Mouse (Mus musculus): ENCODE results near the gene 4930470P17Rik. TPM values are rescaled to one million over a fixed set of nuclear protein-coding genes. Genes with fewer than 3 reads are reported as not detected.

4930470P17Rik gene
- total and polyA plus RNA-seq, 3 experiments, result not detected

- DNase-seq, result no peak
- Histone ChIP-seq H3K27ac (no peak overlapping the region), H3K4me1 (ENCODE audit: control insufficient read depth, insufficient read depth, low read length) (no peaks in the 10 kb centered on the region), H3K4me3 (no peak overlapping the region), H3K27me3 (ENCODE audit: control insufficient read depth, insufficient read depth, low read length) (no peaks in the 10 kb centered on the region), H3K9ac (ENCODE audit: low read depth, low read length) (no peak overlapping the region), H3K79me2 (replicated peaks; ENCODE audit: control insufficient read depth, insufficient read depth, low read length) (no peaks in the 10 kb centered on the region), H3K36me3 (ENCODE audit: control insufficient read depth, insufficient read depth, low read length) (no peaks in the 10 kb centered on the region)
- intact Hi-C loops (cut with DNase I), result no loop called here
- WGBS, result 87% methylated on average over 9 of the region's 9 CpGs
- TF ChIP-seq POLR2A (IDR thresholded peaks at IDR 0.05; ENCODE audit: insufficient read depth, low read depth, low read length) (no peak), CTCF (IDR thresholded peaks at IDR 0.05) (no peak), EP300 (IDR thresholded peaks at IDR 0.05; ENCODE audit: insufficient read depth, low read depth, low read length) (no peak)
Observed at GRCm38 (mm10) chr2:170539211-170539610, 62.6 kb downstream of the 4930470P17Rik start.

GRCm38 (mm10) chr2:170535841-170536240 lies 66.0 kb downstream of the 4930470P17Rik start:
- Histone ChIP-seq H3K79me2 (replicated peaks; ENCODE audit: control insufficient read depth, insufficient read depth, low read length) (no peaks in the 10 kb centered on the region), H3K9ac (ENCODE audit: low read depth, low read length) (no peak overlapping the region), H3K27me3 (ENCODE audit: control insufficient read depth, insufficient read depth, low read length) (no peaks in the 10 kb centered on the region), H3K4me3 (no peak overlapping the region), H3K4me1 (ENCODE audit: control insufficient read depth, insufficient read depth, low read length) (no peaks in the 10 kb centered on the region), H3K36me3 (ENCODE audit: control insufficient read depth, insufficient read depth, low read length) (no peaks in the 10 kb centered on the region), H3K27ac (no peak overlapping the region)
- TF ChIP-seq POLR2A (IDR thresholded peaks at IDR 0.05; ENCODE audit: insufficient read depth, low read depth, low read length) (no peak), CTCF (IDR thresholded peaks at IDR 0.05) (no peak), EP300 (IDR thresholded peaks at IDR 0.05; ENCODE audit: insufficient read depth, low read depth, low read length) (no peak)
- no peak for DNase-seq
- intact Hi-C loops (cut with DNase I), result no loop called here

- H3K27ac ChIP-seq, result no peak overlapping the region
- no peak overlapping the region for H3K9ac ChIP-seq (ENCODE audit: low read depth, low read length)
- WGBS, result 90% methylated on average over 11 of the region's 11 CpGs
- no peaks in the 10 kb centered on the region for H3K36me3 ChIP-seq (ENCODE audit: control insufficient read depth, insufficient read depth, low read length)
- intact Hi-C loops (cut with DNase I), result no loop called here
- no peak overlapping the region for H3K4me3 ChIP-seq
- no peaks in the 10 kb centered on the region for H3K27me3 ChIP-seq (ENCODE audit: control insufficient read depth, insufficient read depth, low read length)
- no peak for DNase-seq
- no peaks in the 10 kb centered on the region for H3K4me1 ChIP-seq (ENCODE audit: control insufficient read depth, insufficient read depth, low read length)
- TF ChIP-seq CTCF (IDR thresholded peaks at IDR 0.05), result no peak
- no peak for TF ChIP-seq EP300 (IDR thresholded peaks at IDR 0.05; ENCODE audit: insufficient read depth, low read depth, low read length)
- no peak for TF ChIP-seq POLR2A (IDR thresholded peaks at IDR 0.05; ENCODE audit: insufficient read depth, low read depth, low read length)
- H3K79me2 ChIP-seq (replicated peaks; ENCODE audit: control insufficient read depth, insufficient read depth, low read length), result no peaks in the 10 kb centered on the region
Observed at GRCm38 (mm10) chr2:170534803-170535174, 67.0 kb downstream of the 4930470P17Rik start.

GRCm38 (mm10) chr2:170534116-170534802 lies 67.6 kb downstream of the 4930470P17Rik start:
- no peak for DNase-seq
- WGBS, result 28% methylated on average over 12 of the region's 12 CpGs
- H3K27me3 ChIP-seq (ENCODE audit: control insufficient read depth, insufficient read depth, low read length), result no peaks in the 10 kb centered on the region
- H3K4me1 ChIP-seq (ENCODE audit: control insufficient read depth, insufficient read depth, low read length), result no peaks in the 10 kb centered on the region
- no peaks in the 10 kb centered on the region for H3K36me3 ChIP-seq (ENCODE audit: control insufficient read depth, insufficient read depth, low read length)
- no peak for TF ChIP-seq EP300 (IDR thresholded peaks at IDR 0.05; ENCODE audit: insufficient read depth, low read depth, low read length)
- TF ChIP-seq CTCF (IDR thresholded peaks at IDR 0.05), result no peak
- H3K9ac ChIP-seq (ENCODE audit: low read depth, low read length), result no peak overlapping the region
- intact Hi-C loops (cut with DNase I), result no loop called here
- no peak overlapping the region for H3K27ac ChIP-seq
- no peak overlapping the region for H3K4me3 ChIP-seq
- H3K79me2 ChIP-seq (replicated peaks; ENCODE audit: control insufficient read depth, insufficient read depth, low read length), result no peaks in the 10 kb centered on the region

GRCm38 (mm10) chr2:170530256-170530655 lies 71.6 kb downstream of the 4930470P17Rik start:
- no peak for DNase-seq
- 86% methylated on average over 3 of the region's 3 CpGs for WGBS
- Histone ChIP-seq H3K4me3 (no peak overlapping the region), H3K4me1 (ENCODE audit: control insufficient read depth, insufficient read depth, low read length) (no peaks in the 10 kb centered on the region), H3K9ac (ENCODE audit: low read depth, low read length) (no peak overlapping the region), H3K79me2 (replicated peaks; ENCODE audit: control insufficient read depth, insufficient read depth, low read length) (no peaks in the 10 kb centered on the region), H3K36me3 (ENCODE audit: control insufficient read depth, insufficient read depth, low read length) (no peaks in the 10 kb centered on the region), H3K27ac (no peak overlapping the region), H3K27me3 (ENCODE audit: control insufficient read depth, insufficient read depth, low read length) (no peaks in the 10 kb centered on the region)
- TF ChIP-seq EP300 (IDR thresholded peaks at IDR 0.05; ENCODE audit: insufficient read depth, low read depth, low read length) (no peak), CTCF (IDR thresholded peaks at IDR 0.05) (no peak), POLR2A (IDR thresholded peaks at IDR 0.05; ENCODE audit: insufficient read depth, low read depth, low read length) (no peak)
- intact Hi-C loops (cut with DNase I), result no loop called here

- no peak for TF ChIP-seq CTCF (IDR thresholded peaks at IDR 0.05)
- TF ChIP-seq POLR2A (IDR thresholded peaks at IDR 0.05; ENCODE audit: insufficient read depth, low read depth, low read length), result no peak
- TF ChIP-seq EP300 (IDR thresholded peaks at IDR 0.05; ENCODE audit: insufficient read depth, low read depth, low read length), result no peak
- no peak overlapping the region for H3K4me3 ChIP-seq
- H3K27ac ChIP-seq, result no peak overlapping the region
- no peak for DNase-seq
- no peaks in the 10 kb centered on the region for H3K27me3 ChIP-seq (ENCODE audit: control insufficient read depth, insufficient read depth, low read length)
- H3K4me1 ChIP-seq (ENCODE audit: control insufficient read depth, insufficient read depth, low read length), result no peaks in the 10 kb centered on the region
- no peak overlapping the region for H3K9ac ChIP-seq (ENCODE audit: low read depth, low read length)
- 87% methylated on average over 7 of the region's 7 CpGs for WGBS
- H3K79me2 ChIP-seq (replicated peaks; ENCODE audit: control insufficient read depth, insufficient read depth, low read length), result no peaks in the 10 kb centered on the region
- intact Hi-C loops (cut with DNase I), result no loop called here
- H3K36me3 ChIP-seq (ENCODE audit: control insufficient read depth, insufficient read depth, low read length), result no peaks in the 10 kb centered on the region
Observed at GRCm38 (mm10) chr2:170529766-170530165, 72.1 kb downstream of the 4930470P17Rik start.

Other genes starting within 250 kb of the 4930470P17Rik start
- under 1 TPM; 0.14 to 0.26 TPM for gene Bcas1, start 174.2 kb downstream of the 4930470P17Rik start, total RNA-seq (2021)
- gene Bcas1, start 174.2 kb downstream of the 4930470P17Rik start, polyA plus RNA-seq (2012; rRNA removed), result 0.35 and 1.1 TPM in 2 replicates
- gene Pfdn4, start 105.6 kb downstream of the 4930470P17Rik start, total RNA-seq (2021), result 10 to 100 TPM; 10.6 to 13.3 TPM
- gene Pfdn4, start 105.6 kb downstream of the 4930470P17Rik start, polyA plus RNA-seq (2012; rRNA removed), result 3.6 and 7.9 TPM in 2 replicates
- not detected for gene Cyp24a1, start 104.9 kb downstream of the 4930470P17Rik start, total RNA-seq (2021)
- gene Cyp24a1, start 104.9 kb downstream of the 4930470P17Rik start, polyA plus RNA-seq (2012; rRNA removed), result not detected in 2 replicates
- under 1 TPM in 1 of 2 experiments, not detected in 1; 0.41 TPM for gene Dok5, start 129.8 kb upstream of the 4930470P17Rik start, total RNA-seq (2021)
- gene Dok5, start 129.8 kb upstream of the 4930470P17Rik start, polyA plus RNA-seq (2012; rRNA removed), result 1.4 and 1.6 TPM in 2 replicates

Measured in heart, adult 2 months (tissue).